Mouse (Mus musculus) cerebellum, adult 2 months (tissue): ENCODE measurements at regions not wholly inside any gene's neighbourhood (a gene's known extent, or its start where the extent isn't known, plus 50 kb on each side); places are given as distances from the start of the nearest gene placed in this dataset.

Experiments
- CTCF ChIP-seq: fragments of 200-500 bp; IDR thresholded peaks from 2 replicates; pipeline ENCODE4 v1.5.1; 2011; ENCODE audit warnings: low read depth, mild to moderate bottlenecking, control low read depth, low read length, moderate library complexity, borderline replicate concordance; ENCODE audit not compliant: insufficient read depth
- POLR2A ChIP-seq: fragments of 200-500 bp; IDR thresholded peaks from 2 replicates; pipeline ENCODE4 v1.6.1; 2011; ENCODE audit warnings: low read length, control low read depth, borderline replicate concordance; ENCODE audit not compliant: insufficient read depth

GRCm38 (mm10) chr19:59673537-59673936, 215.4 kb downstream of the Emx2 start:
- TF ChIP-seq CTCF (no peak), POLR2A (no peak)
